Mouse (Mus musculus): Measurements from ENCODE around the gene Ifitm5. TPM values are rescaled to one million over a fixed set of nuclear protein-coding genes. Genes with fewer than 3 reads are reported as not detected.

Ifitm5 gene
- polyA plus RNA-seq, 2 experiments, result 30.9 to 44.3 TPM

DNA sequence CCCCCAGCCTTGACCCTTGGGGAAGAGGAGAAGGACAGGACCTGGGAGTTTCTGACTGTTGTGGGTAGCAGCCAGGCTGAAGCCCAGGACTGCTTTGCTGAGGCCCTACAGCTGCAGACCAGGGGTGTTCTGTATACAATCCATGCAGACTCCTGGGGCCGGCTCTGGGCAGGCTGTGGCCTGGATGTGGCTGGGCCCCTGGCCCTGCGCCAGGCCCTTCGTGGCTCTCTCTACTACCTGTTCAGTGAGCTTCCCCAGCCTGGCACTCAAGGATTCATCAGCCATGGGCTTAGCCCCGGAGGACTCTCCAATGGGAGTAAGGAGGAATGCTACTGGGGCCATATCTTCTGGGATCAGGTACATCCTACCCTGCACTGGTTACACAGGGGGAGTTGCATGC is 6.7 kb downstream of the Ifitm5 start:
- ATAC-seq (ENCODE audit: low FRiP score, low read depth), result no peak
- Histone ChIP-seq H3K4me3 (replicated peaks; ENCODE audit: low read length) (no peak overlapping the region), H3K36me3 (ENCODE audit: control insufficient read depth, insufficient read depth, low read length) (peaks cover 36% of the 10 kb centered on the region), H3K4me2 (replicated peaks; ENCODE audit: low read depth, low read length, severe bottlenecking) (no peak overlapping the region), H3K9ac (ENCODE audit: low read depth, low read length, severe bottlenecking) (no peak overlapping the region), H3K27me3 (ENCODE audit: control insufficient read depth, insufficient read depth, low read length) (no peaks in the 10 kb centered on the region), H3K27ac (replicated peaks; ENCODE audit: low read depth, low read length) (no peak overlapping the region), H3K4me1 (ENCODE audit: control insufficient read depth, insufficient read depth, low read length) (peaks cover 27% of the 10 kb centered on the region), H3K9me3 (ENCODE audit: control insufficient read depth, low read length) (no peaks in the 10 kb centered on the region)
- 69% methylated on average over 4 of the region's 4 CpGs for WGBS
- no peak for DNase-seq (ENCODE audit: low spot score)
- TF ChIP-seq POLR2A (IDR thresholded peaks at IDR 0.05; ENCODE audit: borderline replicate concordance, extremely low read depth, insufficient read depth, insufficient read length), result no peak

DNA sequence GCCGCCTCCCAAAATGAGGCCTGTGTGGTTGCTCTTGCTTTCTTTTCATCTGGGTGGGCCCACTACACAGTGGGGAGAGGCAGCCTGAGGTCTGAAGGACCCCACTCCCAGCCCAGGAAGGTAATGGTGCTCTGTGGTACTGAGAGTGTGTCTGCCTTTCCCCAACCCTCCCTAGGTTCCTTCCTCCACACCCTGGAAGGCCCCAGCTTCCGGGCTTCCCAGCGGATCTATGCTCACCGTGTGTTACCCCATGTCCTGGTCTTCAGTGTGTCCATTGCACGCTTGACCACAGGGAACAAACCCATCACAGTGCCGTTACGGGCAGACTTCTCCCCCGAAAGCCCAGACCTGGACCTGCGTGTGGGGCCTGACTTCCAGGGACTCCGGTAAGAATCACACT is 7.3 kb downstream of the Ifitm5 start:
- ATAC-seq (ENCODE audit: low FRiP score, low read depth) (no peak), DNase-seq (ENCODE audit: low spot score) (no peak)
- no peak overlapping the region for H3K9ac ChIP-seq (ENCODE audit: low read depth, low read length, severe bottlenecking)
- peak overlapping the region; percentile 69 for H3K4me2 ChIP-seq (replicated peaks; ENCODE audit: low read depth, low read length, severe bottlenecking)
- TF ChIP-seq POLR2A (IDR thresholded peaks at IDR 0.05; ENCODE audit: borderline replicate concordance, extremely low read depth, insufficient read depth, insufficient read length), result no peak
- no peak overlapping the region; the same call in 1 of the 2 replicates for H3K27ac ChIP-seq (replicated peaks; ENCODE audit: low read depth, low read length)
- H3K4me3 ChIP-seq (replicated peaks; ENCODE audit: low read length), result peak overlapping the region; percentile 50; the same call in 1 of the 2 replicates
- peaks cover 27% of the 10 kb centered on the region for H3K4me1 ChIP-seq (ENCODE audit: control insufficient read depth, insufficient read depth, low read length)
- H3K9me3 ChIP-seq (ENCODE audit: control insufficient read depth, low read length), result no peaks in the 10 kb centered on the region
- peaks cover 31% of the 10 kb centered on the region for H3K36me3 ChIP-seq (ENCODE audit: control insufficient read depth, insufficient read depth, low read length)
- WGBS, result 93% methylated on average over 10 of the region's 10 CpGs
- H3K27me3 ChIP-seq (ENCODE audit: control insufficient read depth, insufficient read depth, low read length), result no peaks in the 10 kb centered on the region

- Histone ChIP-seq H3K27me3 (ENCODE audit: control insufficient read depth, insufficient read depth, low read length) (no peaks in the 10 kb centered on the region), H3K36me3 (ENCODE audit: control insufficient read depth, insufficient read depth, low read length) (peaks cover 26% of the 10 kb centered on the region), H3K4me2 (replicated peaks; ENCODE audit: low read depth, low read length, severe bottlenecking) (peak overlapping the region; percentile 69), H3K9ac (ENCODE audit: low read depth, low read length, severe bottlenecking) (peak overlapping the region; percentile 73), H3K9me3 (ENCODE audit: control insufficient read depth, low read length) (no peaks in the 10 kb centered on the region), H3K27ac (replicated peaks; ENCODE audit: low read depth, low read length) (peak overlapping the region; percentile 90), H3K4me1 (ENCODE audit: control insufficient read depth, insufficient read depth, low read length) (peaks cover 27% of the 10 kb centered on the region), H3K4me3 (replicated peaks; ENCODE audit: low read length) (peak overlapping the region; percentile 50)
- WGBS, result 58% methylated on average over 9 of the region's 9 CpGs
- no peak for ATAC-seq (ENCODE audit: low FRiP score, low read depth)
- DNase-seq (ENCODE audit: low spot score), result no peak
- no peak for TF ChIP-seq POLR2A (IDR thresholded peaks at IDR 0.05; ENCODE audit: borderline replicate concordance, extremely low read depth, insufficient read depth, insufficient read length)
These were observed 7.8 kb downstream of the Ifitm5 start for GRCm38 (mm10) chr7:140942341-140942740.

GRCm38 (mm10) chr7:140941222-140942051 is 8.7 kb downstream of the Ifitm5 start, which contains the start of gene Pgghg:
Gene Pgghg (plus strand): TSS chr7:140941391.
- WGBS, result 2% methylated on average over 33 of the region's 33 CpGs
- Histone ChIP-seq H3K4me1 (ENCODE audit: control insufficient read depth, insufficient read depth, low read length) (peaks cover 27% of the 10 kb centered on the region), H3K27me3 (ENCODE audit: control insufficient read depth, insufficient read depth, low read length) (no peaks in the 10 kb centered on the region), H3K36me3 (ENCODE audit: control insufficient read depth, insufficient read depth, low read length) (peaks cover 17% of the 10 kb centered on the region), H3K27ac (replicated peaks; ENCODE audit: low read depth, low read length) (peak within 1 kb of the TSS; percentile 90), H3K9ac (ENCODE audit: low read depth, low read length, severe bottlenecking) (peak within 1 kb of the TSS; percentile 73), H3K4me3 (replicated peaks; ENCODE audit: low read length) (peak within 1 kb of the TSS; percentile 50), H3K9me3 (ENCODE audit: control insufficient read depth, low read length) (no peaks in the 10 kb centered on the region), H3K4me2 (replicated peaks; ENCODE audit: low read depth, low read length, severe bottlenecking) (peak within 1 kb of the TSS; percentile 69)
- TF ChIP-seq POLR2A (IDR thresholded peaks at IDR 0.05; ENCODE audit: borderline replicate concordance, extremely low read depth, insufficient read depth, insufficient read length), result 0 out of 2 replicates have a peak, but pooled peaks have one; percentile 46
- ATAC-seq (ENCODE audit: low FRiP score, low read depth) (peak; percentile 91), DNase-seq (ENCODE audit: low spot score) (peak; percentile 89)

DNA sequence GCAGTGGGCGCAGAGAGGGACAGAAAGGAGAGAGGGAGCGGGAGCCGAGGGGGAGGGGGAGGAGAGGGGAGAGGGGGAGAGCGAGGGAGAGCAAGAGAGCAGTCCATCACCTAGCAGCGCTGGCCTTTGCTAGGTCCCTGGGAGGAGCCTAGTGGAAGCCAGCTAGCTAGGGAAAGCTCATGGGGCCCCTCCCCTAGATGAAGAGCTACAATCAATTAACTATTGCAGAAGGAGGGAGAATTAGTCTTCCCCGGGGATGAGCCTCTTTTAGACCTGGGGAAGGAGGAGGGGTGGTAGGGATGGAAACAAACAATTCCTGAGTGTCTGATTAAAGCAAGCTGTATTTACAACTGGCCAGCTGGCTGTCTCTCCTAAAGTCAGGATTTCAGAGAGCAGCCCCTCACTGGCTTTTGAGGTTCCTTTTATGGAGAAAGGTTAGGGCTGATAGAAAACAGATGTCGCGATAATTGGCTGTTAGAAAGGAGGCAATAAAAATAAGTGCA is 10.4 kb downstream of the Ifitm5 start:
- peak; percentile 38 for ATAC-seq (ENCODE audit: low FRiP score, low read depth)
- Histone ChIP-seq H3K27ac (replicated peaks; ENCODE audit: low read depth, low read length) (peak overlapping the region; percentile 67), H3K4me3 (replicated peaks; ENCODE audit: low read length) (0 out of 2 replicates have a peak overlapping the region, but pooled peaks have one; percentile 4), H3K27me3 (ENCODE audit: control insufficient read depth, insufficient read depth, low read length) (peaks cover 3% of the 10 kb centered on the region; the same call in 1 of the 2 replicates), H3K4me1 (ENCODE audit: control insufficient read depth, insufficient read depth, low read length) (peaks cover 27% of the 10 kb centered on the region), H3K9ac (ENCODE audit: low read depth, low read length, severe bottlenecking) (peak overlapping the region; percentile 44), H3K36me3 (ENCODE audit: control insufficient read depth, insufficient read depth, low read length) (peaks cover 3% of the 10 kb centered on the region; the same call in 1 of the 2 replicates), H3K4me2 (replicated peaks; ENCODE audit: low read depth, low read length, severe bottlenecking) (peak overlapping the region; percentile 38), H3K9me3 (ENCODE audit: control insufficient read depth, low read length) (no peaks in the 10 kb centered on the region)
- peak; percentile 81 for DNase-seq (ENCODE audit: low spot score)
- no peak for TF ChIP-seq POLR2A (IDR thresholded peaks at IDR 0.05; ENCODE audit: borderline replicate concordance, extremely low read depth, insufficient read depth, insufficient read length)
- 5% methylated on average over 8 of the region's 8 CpGs for WGBS
